Mouse (Mus musculus) forebrain, embryonic 14.5 days (tissue): ENCODE measurements around the gene Nhp2. TPM values are rescaled to one million over a fixed set of nuclear protein-coding genes. Genes with fewer than 3 reads are reported as not detected.

Source experiments
- ATAC-seq: fragments of 200-750 bp; cut with Nextera tagmentation; 2 replicates; pipeline ENCODE4 v1.8.0; 2017; ENCODE audit warnings: mild to moderate bottlenecking, moderate library complexity
- DNase-seq: peaks from one replicate; pipeline ENCODE4 v3.0.0-alpha.2; 2015; ENCODE audit warnings: low spot score
- H3K27ac ChIP-seq: fragments of 300-500 bp; sonication (generic); 2 replicates; pipeline ENCODE4 v1.5.1; 2014; ENCODE audit warnings: low read depth, mild to moderate bottlenecking, control low read depth, low read length, moderate library complexity
- H3K27me3 ChIP-seq: fragments of 300-500 bp; sonication (generic); replicated peaks from 2 replicates; pipeline ENCODE4 v1.6.1; 2014; ENCODE audit warnings: low read length, control low read depth, mixed read lengths; ENCODE audit not compliant: control insufficient read depth, insufficient read depth
- H3K36me3 ChIP-seq: fragments of 300-500 bp; sonication (generic); 2 replicates; pipeline ENCODE4 v1.6.1; 2014; ENCODE audit warnings: low read length, control low read depth; ENCODE audit not compliant: control insufficient read depth, insufficient read depth
- H3K4me1 ChIP-seq: fragments of 300-500 bp; sonication (generic); 2 replicates; pipeline ENCODE4 v1.6.1; 2014; ENCODE audit warnings: antibody characterized with exemption, low read length, control low read depth; ENCODE audit not compliant: control insufficient read depth, insufficient read depth
- H3K4me2 ChIP-seq: fragments of 300-500 bp; sonication (generic); 2 replicates; pipeline ENCODE4 v1.6.1; 2014; ENCODE audit warnings: mild to moderate bottlenecking, control low read depth, low read length
- H3K4me3 ChIP-seq: fragments of 300-500 bp; sonication (generic); 2 replicates; pipeline ENCODE4 v1.5.1; 2014; ENCODE audit warnings: low read depth, low read length, control low read depth
- H3K9ac ChIP-seq: fragments of 300-500 bp; sonication (generic); 2 replicates; pipeline ENCODE4 v1.6.1; 2014; ENCODE audit warnings: mild to moderate bottlenecking, low read length, control low read depth, moderate library complexity
- H3K9me3 ChIP-seq: fragments of 300-500 bp; sonication (generic); replicated peaks from 2 replicates; pipeline ENCODE4 v1.6.1; 2016; ENCODE audit warnings: low read length, control low read depth, mixed read lengths; ENCODE audit not compliant: control insufficient read depth
- WGBS: fragments of 180-500 bp; shearing (Covaris S2); extraction: QIAGEN DNeasy Blood & Tissue Kit; methylation state at CpG from one replicate; pipeline ENCODE4 v1.1.7; 2014; 5-methylcytosine and 5-hydroxymethylcytosine counted together
- polyA plus RNA-seq: library from polyadenylated mRNA; unstranded; fragments of >200 nt; fragmentation: Nextera tagmentation; extraction: Ambion mirVana; gene quantifications from 2 replicates; pipeline ENCODE4 v1.2.1, GENCODE M21; 2014

The Nhp2 gene
- polyA plus RNA-seq, 1 experiment from 2014 or later, result 150 TPM

DNA sequence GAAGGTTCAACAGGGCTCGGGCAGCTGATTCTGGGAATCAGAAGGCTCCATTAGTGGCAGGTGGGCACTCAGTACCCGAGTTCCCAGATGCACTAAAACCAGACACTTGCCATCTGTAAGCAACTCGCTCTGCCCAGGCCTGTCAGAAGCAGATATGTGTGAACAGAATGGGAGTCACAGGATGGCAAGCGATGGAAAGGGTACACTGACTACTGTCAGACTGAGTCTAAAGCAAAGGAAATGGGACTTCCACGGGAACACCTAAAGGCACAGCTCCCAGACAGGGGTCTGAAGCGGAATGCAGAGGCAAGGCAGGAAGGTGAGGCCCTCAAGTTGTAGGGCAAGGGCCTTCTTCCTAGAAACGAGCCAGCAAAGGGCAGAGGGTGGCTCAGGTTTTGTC is 26.7 kb downstream of the Nhp2 start:
- DNase-seq (no peak), ATAC-seq (no peak)
- no peak overlapping the region for H3K4me2 ChIP-seq
- no peaks in the 10 kb centered on the region for H3K36me3 ChIP-seq
- H3K27ac ChIP-seq, result no peak overlapping the region
- H3K9me3 ChIP-seq, result no peaks in the 10 kb centered on the region
- H3K4me1 ChIP-seq, result peaks cover 3% of the 10 kb centered on the region; the same call in 1 of the 2 replicates
- H3K27me3 ChIP-seq, result peaks cover 7% of the 10 kb centered on the region
- H3K9ac ChIP-seq, result no peak overlapping the region
- WGBS, result 87% methylated on average over 7 of the region's 7 CpGs
- no peak overlapping the region for H3K4me3 ChIP-seq

DNA sequence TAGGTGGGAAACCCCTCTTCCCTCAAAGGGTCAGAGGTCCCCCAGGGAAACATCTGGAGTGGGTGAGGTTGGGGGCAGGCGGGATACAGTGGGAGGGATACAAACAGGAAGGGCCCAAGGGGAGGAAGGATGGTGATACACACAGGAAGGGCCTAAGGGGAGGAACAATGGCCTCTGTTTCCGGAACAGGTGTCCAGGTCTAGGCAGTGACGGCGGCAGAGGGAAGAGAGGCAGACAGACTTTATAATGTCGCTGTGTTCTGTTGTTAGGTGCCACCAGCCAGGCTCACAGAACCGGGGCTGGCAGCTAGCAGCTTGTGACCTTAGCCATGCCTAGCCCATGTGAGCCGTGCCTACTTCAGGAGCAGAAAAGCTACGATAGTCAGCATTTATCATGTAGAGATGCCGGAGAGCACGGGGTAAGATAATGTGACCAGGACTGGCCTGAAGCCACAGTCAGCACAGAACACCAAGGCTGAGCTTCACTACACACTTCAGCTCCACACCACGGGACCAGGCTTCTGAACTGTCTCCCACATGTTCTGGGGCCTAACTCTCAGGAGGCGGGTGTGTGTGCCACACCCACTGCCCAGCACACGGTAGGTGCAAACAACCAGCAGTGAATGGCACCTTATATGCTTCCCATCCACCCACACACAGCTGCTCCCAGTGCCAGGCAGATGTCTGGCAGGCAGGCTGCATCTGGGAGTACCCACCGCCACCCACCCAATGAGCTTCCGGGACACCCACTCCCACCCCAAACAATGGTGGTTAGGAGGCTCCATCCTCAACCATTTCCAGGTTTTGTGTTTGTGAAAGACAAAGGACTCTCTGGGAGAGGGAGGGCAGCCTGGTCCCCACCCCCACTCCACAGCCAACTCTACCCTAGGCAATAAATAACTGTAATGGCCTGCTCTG is 27.5 kb downstream of the Nhp2 start:
- peaks cover 3% of the 10 kb centered on the region; the same call in 1 of the 2 replicates for H3K4me1 ChIP-seq
- DNase-seq (no peak), ATAC-seq (no peak)
- H3K9ac ChIP-seq, result no peak overlapping the region
- no peak overlapping the region for H3K4me2 ChIP-seq
- WGBS, result 87% methylated on average over 15 of the region's 15 CpGs
- H3K4me3 ChIP-seq, result no peak overlapping the region
- H3K36me3 ChIP-seq, result no peaks in the 10 kb centered on the region
- no peaks in the 10 kb centered on the region for H3K9me3 ChIP-seq
- H3K27ac ChIP-seq, result 0 out of 2 replicates have a peak overlapping the region, but pooled peaks have one; percentile 14
- H3K27me3 ChIP-seq, result peaks cover 13% of the 10 kb centered on the region

DNA sequence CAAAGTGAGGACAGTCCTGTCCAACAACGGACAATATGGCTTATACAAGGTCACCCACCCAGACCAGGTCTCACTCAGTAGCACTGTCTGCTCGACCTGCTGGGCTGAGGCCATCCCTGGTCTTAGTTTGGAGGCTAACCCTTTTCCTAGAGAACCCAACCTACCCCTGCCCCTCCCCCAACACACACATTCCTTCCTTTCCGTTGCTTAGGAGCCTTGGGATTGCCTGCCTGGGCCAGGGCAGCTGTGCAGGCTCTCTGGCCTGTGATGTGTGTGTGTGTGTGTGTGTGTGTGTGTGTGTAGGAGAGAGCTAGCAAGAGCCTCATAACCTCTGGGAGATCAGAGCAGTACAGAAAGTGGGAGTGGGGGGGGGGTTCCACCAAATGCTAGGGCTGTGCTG is 29.0 kb downstream of the Nhp2 start:
- no peak overlapping the region for H3K4me3 ChIP-seq
- no peak for DNase-seq
- no peak overlapping the region for H3K27ac ChIP-seq
- peak overlapping the region; percentile 12; the same call in 1 of the 2 replicates for H3K4me2 ChIP-seq
- no peaks in the 10 kb centered on the region for H3K9me3 ChIP-seq
- WGBS, result 11% methylated on average over 3 of the region's 3 CpGs
- H3K9ac ChIP-seq, result no peak overlapping the region
- ATAC-seq, result no peak
- H3K36me3 ChIP-seq, result no peaks in the 10 kb centered on the region
- H3K27me3 ChIP-seq, result peaks cover 13% of the 10 kb centered on the region
- peaks cover 3% of the 10 kb centered on the region; the same call in 1 of the 2 replicates for H3K4me1 ChIP-seq

DNA sequence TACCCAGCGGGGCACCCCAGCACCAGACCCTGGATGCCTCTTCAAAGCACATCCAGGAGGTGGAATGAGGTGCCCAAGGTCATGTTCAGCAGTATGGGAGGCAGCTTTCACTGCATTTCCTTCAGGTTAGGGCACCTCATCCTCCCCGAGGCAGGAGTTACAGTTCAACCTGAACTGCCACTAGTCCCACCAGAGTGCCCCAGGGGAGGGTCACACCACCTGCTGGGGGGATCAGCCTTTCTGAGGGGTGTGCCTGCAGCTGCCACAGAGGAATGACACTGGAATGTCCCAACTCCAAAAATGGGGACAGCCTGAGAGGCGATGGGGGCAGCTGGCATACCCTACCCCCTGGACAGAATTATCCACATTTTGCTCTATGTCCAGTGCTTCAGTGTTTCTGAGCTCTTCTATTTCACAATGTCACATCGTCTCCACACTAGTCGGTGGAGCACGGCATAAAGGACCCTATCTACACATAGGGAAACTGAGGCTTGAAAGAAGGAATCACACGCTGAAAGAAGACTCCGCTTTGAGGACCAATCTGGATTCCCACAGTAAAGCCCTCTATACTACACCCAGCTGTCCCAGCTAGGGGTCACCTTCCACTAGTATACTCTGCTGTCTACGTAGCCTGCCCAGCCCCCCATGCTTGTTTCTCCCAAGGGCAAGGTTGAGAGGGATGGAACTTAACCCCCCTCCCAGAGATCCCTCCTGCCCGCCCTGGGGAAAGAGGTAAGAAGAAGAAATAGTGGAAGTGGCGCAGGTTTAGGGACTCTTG is 29.8 kb downstream of the Nhp2 start:
- 34% methylated on average over 11 of the region's 11 CpGs for WGBS
- no peak for ATAC-seq

DNA sequence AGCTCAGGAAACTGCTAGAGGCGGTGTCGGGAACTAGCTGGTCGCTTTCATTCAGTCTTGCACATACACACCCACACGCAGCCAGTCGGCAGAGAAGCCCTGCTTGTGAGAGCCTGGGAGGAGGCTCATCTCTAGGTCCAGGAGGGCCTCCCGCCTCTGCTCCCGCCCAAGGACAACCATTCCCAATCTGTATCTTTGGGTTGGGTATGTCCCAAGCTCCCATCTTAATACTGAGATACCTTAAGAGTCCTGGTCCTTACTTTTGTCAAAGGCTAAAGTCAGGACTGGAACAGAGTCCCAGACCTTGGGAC is 30.3 kb downstream of the Nhp2 start:
- peaks cover 3% of the 10 kb centered on the region; the same call in 1 of the 2 replicates for H3K4me1 ChIP-seq
- 7% methylated on average over 7 of the region's 7 CpGs for WGBS
- H3K27ac ChIP-seq, result no peak overlapping the region
- H3K9me3 ChIP-seq, result no peaks in the 10 kb centered on the region
- ATAC-seq, result peak; percentile 3; the same call in 1 of the 2 replicates
- H3K36me3 ChIP-seq, result no peaks in the 10 kb centered on the region
- peak overlapping the region; percentile 93 for H3K4me2 ChIP-seq
- H3K9ac ChIP-seq, result peak overlapping the region; percentile 67
- peaks cover 13% of the 10 kb centered on the region for H3K27me3 ChIP-seq
- no peak for DNase-seq
- H3K4me3 ChIP-seq, result peak overlapping the region; percentile 54

More for the DNA sequence above, 29.8 kb downstream of the Nhp2 start:
- 0 out of 2 replicates have a peak overlapping the region, but pooled peaks have one; percentile 67 for H3K9ac ChIP-seq
- H3K4me3 ChIP-seq, result peak overlapping the region; percentile 54; the same call in 1 of the 2 replicates
- peaks cover 3% of the 10 kb centered on the region; the same call in 1 of the 2 replicates for H3K4me1 ChIP-seq
- H3K4me2 ChIP-seq, result peak overlapping the region; percentile 93; the same call in 1 of the 2 replicates
- DNase-seq, result no peak
- no peak overlapping the region for H3K27ac ChIP-seq
- peaks cover 13% of the 10 kb centered on the region for H3K27me3 ChIP-seq
- H3K36me3 ChIP-seq, result no peaks in the 10 kb centered on the region
- H3K9me3 ChIP-seq, result no peaks in the 10 kb centered on the region

DNA sequence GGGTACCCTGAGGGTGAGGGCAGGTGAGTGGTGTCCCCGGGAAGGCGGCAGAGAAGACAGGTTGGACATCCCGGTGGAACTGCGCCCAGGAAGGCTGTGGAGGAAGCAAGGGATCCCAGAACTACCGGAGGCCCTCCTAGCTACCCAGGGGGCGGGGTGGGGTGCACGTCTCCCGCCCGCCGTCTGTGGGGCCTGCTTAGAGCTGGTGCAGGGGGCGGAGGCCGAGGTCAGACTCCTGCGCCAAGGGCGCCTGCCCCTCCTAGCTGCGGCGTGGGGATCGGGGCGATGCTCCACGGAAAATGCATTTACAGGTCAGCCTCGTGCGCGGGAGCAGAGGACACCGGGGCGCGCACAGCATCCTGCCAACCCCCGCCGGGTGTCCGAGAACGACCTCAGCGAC is 30.7 kb downstream of the Nhp2 start:
- peaks cover 13% of the 10 kb centered on the region for H3K27me3 ChIP-seq
- ATAC-seq, result peak; percentile 19
- H3K9ac ChIP-seq, result peak overlapping the region; percentile 67
- H3K9me3 ChIP-seq, result no peaks in the 10 kb centered on the region
- peaks cover 3% of the 10 kb centered on the region; the same call in 1 of the 2 replicates for H3K4me1 ChIP-seq
- WGBS, result 0% methylated on average over 28 of the region's 30 CpGs
- DNase-seq, result no peak
- H3K36me3 ChIP-seq, result no peaks in the 10 kb centered on the region
- peak overlapping the region; percentile 54 for H3K4me3 ChIP-seq
- no peak overlapping the region for H3K27ac ChIP-seq
- H3K4me2 ChIP-seq, result peak overlapping the region; percentile 93

DNA sequence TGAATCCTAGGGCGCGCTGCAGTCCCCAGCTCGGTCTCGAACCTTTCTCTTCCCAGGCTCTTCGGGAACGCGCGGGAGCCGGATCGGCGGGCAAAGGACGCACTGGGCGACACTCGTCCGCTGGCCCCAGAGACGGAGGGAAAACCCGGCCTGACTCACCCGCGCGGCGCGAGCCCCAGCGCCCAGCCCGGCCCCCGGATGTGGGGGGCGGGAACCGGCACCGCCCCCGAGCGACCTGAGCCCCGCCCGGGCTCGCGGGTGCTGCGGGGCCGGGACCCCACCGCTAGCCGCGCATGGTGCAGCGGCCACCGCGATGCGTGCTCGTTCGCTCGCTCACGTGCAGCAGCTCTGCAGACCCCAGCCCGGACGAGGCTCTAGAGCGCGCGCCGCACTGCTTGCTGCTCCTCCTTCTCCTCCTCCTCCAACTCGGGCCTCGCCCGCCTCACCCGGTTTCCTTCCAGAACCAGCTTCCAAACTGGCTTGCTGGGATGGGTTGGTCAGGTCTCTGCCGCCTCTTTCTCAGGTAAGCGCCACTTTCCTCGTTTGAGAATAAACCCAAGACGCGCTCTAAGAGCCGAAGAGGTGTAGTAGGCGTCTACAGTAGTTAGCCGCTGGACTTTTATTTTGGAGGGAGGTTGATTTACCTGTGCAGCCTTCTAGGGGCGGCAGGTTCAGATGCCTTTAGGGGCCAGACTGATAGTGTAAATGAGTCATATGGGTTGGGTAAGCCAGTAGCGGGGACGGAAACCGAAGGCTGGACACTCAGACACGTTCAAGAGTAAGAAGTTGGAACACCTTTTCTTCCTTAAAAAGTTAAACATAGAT is 31.4 kb downstream of the Nhp2 start, which contains the start of the genes N4bp3 and D930048N14Rik:
TSS of gene N4bp3 (minus strand) at position 152 of the 825 bp plus-strand sequence.
TSS of gene D930048N14Rik (plus strand) at position 264 of the 825 bp plus-strand sequence.
- Histone ChIP-seq H3K27me3 (peaks cover 13% of the 10 kb centered on the region), H3K36me3 (no peaks in the 10 kb centered on the region), H3K9ac (peak within 1 kb of the TSS; percentile 67), H3K9me3 (no peaks in the 10 kb centered on the region), H3K27ac (no peak within 1 kb of the TSS), H3K4me1 (peaks cover 3% of the 10 kb centered on the region; the same call in 1 of the 2 replicates), H3K4me2 (peak within 1 kb of the TSS; percentile 93), H3K4me3 (peak within 1 kb of the TSS; percentile 54)
- DNase-seq (peak; percentile 67), ATAC-seq (peak; percentile 74)
- WGBS, result 1% methylated on average over 63 of the region's 70 CpGs

DNA sequence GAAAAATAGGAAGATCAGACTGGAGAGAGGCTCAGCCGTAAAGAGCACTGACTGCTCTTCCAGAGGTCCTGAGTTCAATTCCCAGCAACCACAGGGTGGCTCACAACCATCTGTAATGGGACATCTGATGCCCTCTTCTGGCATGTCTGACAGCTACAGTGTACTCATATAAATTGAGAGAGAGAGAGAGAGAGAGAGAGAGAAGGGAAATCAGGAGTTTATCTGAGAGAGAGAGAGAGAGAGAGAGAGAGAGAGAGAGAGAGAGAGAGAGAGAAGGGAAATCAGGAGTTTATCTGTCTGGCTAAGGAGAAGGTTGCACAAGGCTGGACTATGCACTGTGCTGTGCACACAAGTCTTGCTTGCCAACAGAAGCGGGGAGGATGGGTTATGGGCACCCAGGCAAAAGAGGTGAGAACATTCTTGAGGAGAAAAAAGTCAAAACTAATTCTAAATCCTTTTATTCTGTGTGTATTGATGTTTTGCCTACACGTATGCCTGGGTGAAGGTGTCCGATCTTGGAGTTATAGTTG is 33.4 kb downstream of the Nhp2 start:
- H3K4me2 ChIP-seq, result no peak overlapping the region
- 92% methylated on average over 4 of the region's 4 CpGs for WGBS
- no peak overlapping the region for H3K4me3 ChIP-seq
- no peaks in the 10 kb centered on the region for H3K36me3 ChIP-seq
- no peak overlapping the region for H3K27ac ChIP-seq
- no peak for ATAC-seq
- H3K4me1 ChIP-seq, result peaks cover 3% of the 10 kb centered on the region; the same call in 1 of the 2 replicates
- no peak for DNase-seq
- peaks cover 13% of the 10 kb centered on the region for H3K27me3 ChIP-seq
- no peak overlapping the region for H3K9ac ChIP-seq
- no peaks in the 10 kb centered on the region for H3K9me3 ChIP-seq
